Mouse (Mus musculus) retina, postnatal 1 day (tissue): ENCODE results near the gene Tmem267.
"Not testable (repeated sequence)": the region's sequence is repeated elsewhere in the genome, so short reads cannot be mapped to it uniquely, and the experiment has no call there.

Experiments
- DNase-seq: peaks from one replicate; pipeline ENCODE4 v3.0.0-alpha.2; 2012

Gene Tmem267

DNA sequence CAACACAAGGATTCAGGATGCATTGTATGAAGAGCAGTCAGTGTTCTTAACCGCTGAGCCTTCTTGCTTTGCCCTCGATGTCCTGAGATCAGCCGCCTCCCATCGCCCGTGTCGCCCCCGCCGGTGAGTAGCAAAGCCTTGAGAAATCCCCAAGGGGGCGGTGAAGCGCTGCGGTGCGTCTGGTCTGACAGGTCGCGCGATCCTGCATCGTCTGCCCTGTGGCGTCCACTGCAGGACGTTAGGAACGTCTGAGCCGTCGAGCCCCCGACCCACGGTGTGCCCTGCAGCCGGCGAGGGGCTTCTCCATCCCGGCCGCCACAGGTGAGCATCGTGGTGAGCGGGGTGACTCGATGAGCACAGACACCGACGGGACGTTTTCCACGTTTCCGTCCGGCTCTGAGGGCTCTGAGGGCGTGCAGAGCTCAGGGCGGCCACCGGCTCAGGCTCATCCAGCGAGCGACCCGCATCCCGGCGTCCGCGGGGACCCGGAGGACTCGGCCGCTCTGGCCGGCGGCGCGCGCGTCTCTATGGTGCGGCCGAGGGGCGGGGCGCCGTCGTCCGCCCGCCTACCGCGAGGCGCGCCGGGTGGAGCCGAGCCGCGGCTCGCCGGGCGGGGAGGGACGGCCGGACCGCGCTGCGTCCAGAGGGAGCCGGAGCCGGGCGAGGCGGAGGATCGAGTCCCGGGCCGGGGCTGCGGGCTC lies at the start of gene Tmem267, which contains the start of gene 3110070M22Rik:
Tmem267 (plus strand) TSS at position 160 of the 701 bp plus-strand sequence.
3110070M22Rik (minus strand) TSS at position 504 of the 701 bp plus-strand sequence.
- peak; percentile 93 for DNase-seq

DNA sequence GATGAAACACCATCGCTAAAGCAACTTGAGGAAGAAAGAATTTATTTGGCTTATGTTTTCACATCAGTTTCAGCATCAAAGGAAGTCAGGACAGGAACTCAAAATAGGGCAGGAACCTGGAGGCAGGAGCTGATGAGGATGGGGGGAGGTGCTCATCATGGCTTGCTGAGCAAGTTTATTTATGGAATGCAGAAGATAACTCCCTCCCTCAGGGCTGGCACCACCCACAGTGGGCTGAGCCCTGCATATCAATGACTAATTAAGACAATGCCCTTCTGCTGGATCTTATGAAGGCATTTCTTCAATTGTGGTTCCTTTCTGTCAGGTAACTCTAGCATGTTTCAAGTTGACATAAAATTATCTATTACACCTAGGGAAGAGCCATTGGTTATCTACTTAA lies 45.6 kb upstream of the Tmem267 start:
- DNase-seq: no peak

DNA sequence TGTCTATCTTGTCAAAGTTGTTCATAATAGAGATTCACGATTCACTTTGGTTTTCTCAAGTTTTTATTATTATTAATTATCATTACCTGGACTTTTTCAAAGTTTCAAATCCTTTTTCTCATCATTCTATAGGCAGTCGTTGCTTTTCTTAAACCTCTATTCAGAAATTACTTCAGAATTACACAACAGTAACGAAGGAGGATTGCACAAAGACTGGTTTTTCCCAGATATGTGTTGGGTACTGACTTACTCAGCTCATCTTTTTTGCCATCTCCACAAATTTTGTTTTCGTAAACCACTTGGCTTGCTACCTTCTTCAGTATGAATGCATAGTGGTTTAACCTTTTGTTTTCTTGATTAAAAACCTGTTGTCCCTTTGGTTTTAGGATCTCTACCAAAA lies 34.3 kb upstream of the Tmem267 start:
- no peak for DNase-seq

DNA sequence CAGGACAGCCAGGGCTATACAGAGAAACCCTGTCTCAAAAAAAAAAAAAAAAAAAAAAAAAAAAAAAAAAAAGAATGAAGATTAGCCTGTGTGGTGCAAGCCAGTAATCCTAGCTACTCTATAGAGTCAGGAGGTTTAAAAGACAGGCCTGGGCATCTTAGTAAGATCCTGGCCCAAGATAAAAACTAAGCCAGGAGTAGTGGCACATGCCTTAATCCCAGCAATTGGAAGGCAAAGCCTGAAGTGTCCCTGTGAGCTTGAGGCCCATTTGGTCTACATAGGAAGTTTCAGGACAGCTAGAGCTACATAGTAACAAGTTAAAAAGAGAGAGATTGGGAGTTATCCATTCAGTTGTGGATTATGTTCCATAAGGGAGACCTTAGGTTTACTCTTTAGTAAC lies 32.8 kb upstream of the Tmem267 start:
- no peak for DNase-seq

DNA sequence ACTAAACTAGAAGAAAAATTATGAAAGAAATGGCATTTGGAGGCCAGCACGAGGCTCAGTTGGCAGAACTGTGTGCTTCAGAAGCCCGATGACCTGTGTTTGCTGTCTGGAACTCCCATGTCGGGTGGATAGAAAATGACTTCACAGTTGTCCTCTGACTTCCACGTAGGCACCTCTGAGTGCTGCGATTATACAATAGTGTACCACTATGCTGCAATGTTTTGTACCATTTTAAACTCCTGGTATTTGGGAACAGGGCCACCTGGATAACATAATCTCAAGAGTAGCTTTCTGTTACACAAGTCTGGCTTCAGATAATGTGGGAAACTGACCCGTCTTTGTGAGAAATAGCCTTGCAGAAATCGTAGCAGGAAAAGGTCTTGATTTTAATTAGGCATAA lies 31.5 kb upstream of the Tmem267 start:
- DNase-seq: no peak

- DNase-seq: no peak
Observed at GRCm38 (mm10) chr13:119461900-119462595, 25.8 kb upstream of the Tmem267 start.

- DNase-seq: peak; percentile 96
Observed at GRCm38 (mm10) chr13:119462596-119463560, 25.0 kb upstream of the Tmem267 start, which contains the start of gene 4833420G17Rik. Gene 4833420G17Rik, plus strand, starts transcription at chr13:119462768.

GRCm38 (mm10) chr13:119476631-119477030 lies 11.2 kb upstream of the Tmem267 start:
- peak; percentile 55 for DNase-seq

- no peak for DNase-seq
Observed at GRCm38 (mm10) chr13:119477789-119478188, 10.1 kb upstream of the Tmem267 start.

GRCm38 (mm10) chr13:119487354-119487753 lies 485 bp upstream of the Tmem267 start:
- DNase-seq: no peak

GRCm38 (mm10) chr13:119492083-119492482 lies 4.2 kb downstream of the Tmem267 start:
- DNase-seq: not testable (repeated sequence)

DNA sequence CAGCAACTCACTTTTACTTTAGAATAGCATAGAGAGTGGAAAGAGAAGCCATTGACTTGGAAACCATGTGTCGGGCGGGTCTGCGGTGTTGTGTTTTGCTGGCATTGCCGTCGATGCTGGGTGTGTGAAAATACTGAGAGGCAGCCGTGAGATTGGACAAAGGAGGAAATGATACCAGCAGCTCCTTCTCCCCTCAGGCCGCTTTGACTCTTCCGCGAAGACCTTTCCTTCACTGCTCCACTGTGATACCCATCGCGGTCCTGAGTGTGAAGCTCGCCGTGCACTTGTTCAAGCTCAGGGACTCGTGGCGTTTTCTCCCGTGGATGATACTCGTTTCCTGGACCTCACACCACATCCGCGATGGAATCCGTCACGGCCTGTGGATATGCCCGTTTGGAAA lies 7.1 kb downstream of the Tmem267 start:
- DNase-seq: not testable (repeated sequence)

GRCm38 (mm10) chr13:119596321-119597211 lies 108.7 kb downstream of the Tmem267 start:
- peak; percentile 91 for DNase-seq

- peak; percentile 70 for DNase-seq
Observed at GRCm38 (mm10) chr13:119598466-119598865, 110.6 kb downstream of the Tmem267 start.

GRCm38 (mm10) chr13:119599066-119599465 lies 111.2 kb downstream of the Tmem267 start:
- not testable (repeated sequence) for DNase-seq

GRCm38 (mm10) chr13:119599498-119599897 lies 111.7 kb downstream of the Tmem267 start:
- peak; percentile 24 for DNase-seq

DNA sequence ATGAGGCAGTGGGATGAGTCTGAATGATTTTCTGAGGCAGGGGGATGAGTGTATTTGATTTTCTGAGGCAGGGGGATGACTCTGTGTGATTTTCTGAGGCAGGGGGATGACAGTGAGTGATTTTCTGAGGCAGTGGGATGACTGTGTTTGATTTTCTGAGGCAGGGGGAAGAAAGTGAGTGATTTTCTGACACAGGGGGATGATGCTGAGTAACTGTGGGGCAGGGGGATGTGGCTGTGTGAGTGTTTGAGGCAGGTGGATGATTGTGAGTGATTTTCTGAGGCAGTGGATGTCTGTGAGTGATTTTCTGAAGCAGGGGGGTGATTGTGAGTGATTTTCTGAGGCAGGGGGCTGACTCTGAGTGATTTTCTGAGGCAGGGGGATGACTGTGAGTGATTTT lies 112.3 kb downstream of the Tmem267 start:
- peak; percentile 83 for DNase-seq

DNA sequence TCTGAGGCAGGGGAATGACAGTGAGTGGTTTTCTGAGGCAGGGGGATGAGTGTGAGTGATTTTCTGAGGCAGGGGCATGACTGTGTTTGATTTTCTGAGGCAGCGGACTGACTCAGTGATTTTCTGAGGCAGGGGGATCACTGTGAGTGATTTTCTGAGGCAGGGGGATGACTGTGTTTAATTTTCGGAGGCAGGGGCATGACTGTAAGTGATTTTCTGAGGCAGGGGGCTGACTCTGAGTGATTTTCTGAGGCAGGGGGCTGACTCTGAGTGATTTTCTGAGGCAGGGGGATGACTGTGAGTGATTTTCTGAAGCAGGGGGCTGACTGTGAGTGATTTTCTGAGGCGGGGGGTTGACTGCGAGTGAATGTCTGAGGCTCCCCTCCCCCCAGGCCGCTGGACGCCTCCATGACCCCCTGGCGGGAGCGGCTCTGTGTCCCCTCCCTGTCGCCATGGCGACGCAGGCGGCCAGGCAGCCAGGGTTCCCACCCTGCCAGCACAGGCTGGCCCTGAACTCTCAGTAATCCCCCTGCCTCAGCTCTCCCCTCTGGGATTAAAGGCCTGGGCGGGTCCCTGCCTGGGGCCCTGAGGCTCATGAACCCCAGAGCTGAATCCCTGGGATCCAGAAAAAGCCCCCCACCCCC lies 115.0 kb downstream of the Tmem267 start:
- DNase-seq: peak; percentile 81

DNA sequence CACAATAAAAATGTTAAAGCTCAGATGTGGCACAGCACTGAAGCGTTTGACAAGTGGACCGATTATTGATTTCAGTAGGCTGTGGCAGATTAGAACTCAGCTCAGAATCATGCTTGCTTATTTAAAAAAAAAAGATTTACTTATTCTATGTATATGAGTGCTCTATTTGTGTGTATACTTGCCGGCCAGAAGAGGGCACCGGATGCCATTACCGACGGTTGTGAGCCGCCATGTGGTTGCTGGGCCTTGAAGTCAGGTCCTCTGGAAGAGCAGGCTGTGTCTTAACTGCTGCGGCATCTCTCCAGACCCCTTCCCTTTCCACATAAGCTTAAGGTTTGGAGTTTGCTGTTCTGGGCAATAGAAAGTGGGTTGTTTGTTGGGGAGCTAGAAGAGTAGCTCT lies 116.1 kb downstream of the Tmem267 start:
- peak; percentile 41 for DNase-seq

DNA sequence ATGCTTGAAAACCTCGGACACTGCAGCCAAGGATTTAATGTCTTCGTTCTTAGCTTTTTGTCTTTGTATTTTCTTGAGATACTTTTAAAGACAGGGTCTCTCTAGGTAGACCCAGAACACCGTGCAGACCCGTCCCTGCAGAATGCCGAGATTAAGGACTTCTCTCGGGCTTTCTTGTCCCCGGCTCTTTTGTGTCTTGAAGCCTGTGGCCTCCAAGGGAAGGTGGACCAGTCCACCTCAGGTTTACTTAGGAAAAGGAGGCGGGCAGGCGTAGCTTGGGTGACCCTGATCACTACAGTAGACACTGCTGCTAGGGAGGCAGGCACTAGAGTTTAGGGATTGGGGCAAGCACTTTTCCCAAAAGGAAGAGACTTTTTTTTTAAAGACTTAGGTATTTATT lies 116.5 kb downstream of the Tmem267 start:
- DNase-seq: not testable (repeated sequence)

DNA sequence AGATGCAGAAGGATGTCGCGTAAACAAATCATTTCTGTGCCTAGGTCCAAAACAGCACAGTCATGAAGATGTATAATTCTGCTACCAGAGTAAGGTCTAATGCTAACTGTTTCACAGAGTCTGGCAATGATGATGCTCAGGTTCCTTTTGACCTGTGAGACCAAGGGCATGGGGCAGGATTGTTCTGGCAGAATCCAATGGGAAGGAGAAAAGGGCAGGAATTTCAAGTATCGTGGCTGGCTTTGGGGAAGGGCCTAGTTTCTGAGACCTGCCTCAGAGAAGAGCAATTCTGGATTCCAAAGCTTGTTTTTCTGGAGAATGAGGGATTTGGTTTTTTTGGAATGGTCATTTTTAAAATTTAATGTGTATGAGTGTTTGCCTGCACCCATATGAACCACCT lies 131.0 kb downstream of the Tmem267 start:
- DNase-seq: no peak
